Mouse (Mus musculus): ENCODE measurements at regions not wholly inside any gene's neighbourhood (a gene's known extent, or its start where the extent isn't known, plus 50 kb on each side); places are given as distances from the start of the nearest gene placed in this dataset.

GRCm38 (mm10) chr14:71281568-71281967 lies 681.9 kb upstream of the Fam160b2 start:
- TF ChIP-seq EP300 (IDR thresholded peaks at IDR 0.05; ENCODE audit: low read depth): no peak
- no peak for TF ChIP-seq CTCF (IDR thresholded peaks at IDR 0.05; ENCODE audit: low read depth)
